Mouse (Mus musculus) stomach, embryonic 16.5 days (tissue): ENCODE data around the gene Shroom4. TPM values are rescaled to one million over a fixed set of nuclear protein-coding genes. Genes with fewer than 3 reads are reported as not detected.

Experiments
- ATAC-seq: fragments of 200-750 bp; cut with Nextera tagmentation; 2 replicates; pipeline ENCODE4 v1.8.0; 2017; ENCODE audit warnings: moderate number of reproducible peaks, moderate TSS enrichment; ENCODE audit not compliant: insufficient read depth, low FRiP score
- H3K27ac ChIP-seq: fragments of 300-500 bp; sonication (generic); 2 replicates; pipeline ENCODE4 v1.5.1; 2014; ENCODE audit warnings: low read length
- H3K27me3 ChIP-seq: fragments of 300-500 bp; sonication (generic); 2 replicates; pipeline ENCODE4 v1.6.1; 2014; ENCODE audit warnings: low read length, control low read depth, mixed read lengths; ENCODE audit not compliant: control insufficient read depth, insufficient read depth
- H3K36me3 ChIP-seq: fragments of 300-500 bp; sonication (generic); 2 replicates; pipeline ENCODE4 v1.6.1; 2014; ENCODE audit warnings: low read length; ENCODE audit not compliant: control insufficient read depth, insufficient read depth
- H3K4me1 ChIP-seq: fragments of 300-500 bp; sonication (generic); 2 replicates; pipeline ENCODE4 v1.6.1; 2014; ENCODE audit warnings: low read length, control low read depth, mixed read lengths; ENCODE audit not compliant: control insufficient read depth, insufficient read depth
- H3K4me2 ChIP-seq: fragments of 300-500 bp; sonication (generic); 2 replicates; pipeline ENCODE4 v1.6.1; 2014; ENCODE audit warnings: low read depth, low read length, mixed read lengths
- H3K4me3 ChIP-seq: fragments of 300-500 bp; sonication (generic); replicated peaks from 2 replicates; pipeline ENCODE4 v1.5.1; 2014; ENCODE audit warnings: mild to moderate bottlenecking, low read length
- H3K9ac ChIP-seq: fragments of 300-500 bp; sonication (generic); 2 replicates; pipeline ENCODE4 v1.6.1; 2014; ENCODE audit warnings: low read length
- H3K9me3 ChIP-seq: fragments of 300-500 bp; sonication (generic); replicated peaks from 2 replicates; pipeline ENCODE4 v1.6.1; 2016; ENCODE audit warnings: low read length, control low read depth; ENCODE audit not compliant: control insufficient read depth
- WGBS: fragments of 180-500 bp; shearing (Covaris S2); extraction: QIAGEN DNeasy Blood & Tissue Kit; methylation state at CpG from one replicate; pipeline ENCODE4 v1.1.7; 2014; 5-methylcytosine and 5-hydroxymethylcytosine counted together
- polyA plus RNA-seq: library from polyadenylated mRNA; unstranded; fragments of >200 nt; fragmentation: Nextera tagmentation; extraction: Ambion mirVana; gene quantifications from 2 replicates; pipeline ENCODE4 v1.2.1, GENCODE M21; 2015

Shroom4 gene
- polyA plus RNA-seq, 1 experiment from 2014 or later = 3.0 TPM

DNA sequence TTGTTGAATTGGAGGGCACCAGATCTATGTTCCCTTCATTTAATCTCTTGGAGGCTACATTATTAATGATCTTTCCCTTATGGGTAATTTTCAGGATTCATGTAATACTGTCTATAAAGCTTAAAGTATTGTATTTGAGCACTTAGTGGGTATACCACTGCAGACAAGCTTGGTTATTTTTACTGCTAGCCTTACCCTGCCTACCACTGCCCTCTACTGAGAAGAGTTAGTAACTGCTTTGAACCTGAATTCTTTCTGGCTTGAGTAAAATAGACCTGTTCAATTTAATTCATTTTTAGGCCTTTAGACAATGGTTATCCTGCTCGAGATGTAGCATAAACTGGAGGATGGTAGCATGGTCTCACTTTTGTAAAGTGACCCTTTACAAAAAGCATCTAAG is 75.5 kb downstream of the Shroom4 start:
- 21% methylated on average over 1 of the region's 1 CpGs for WGBS
- H3K4me2 ChIP-seq = no peak overlapping the region
- no peak for ATAC-seq
- no peaks in the 10 kb centered on the region for H3K36me3 ChIP-seq
- H3K4me3 ChIP-seq = no peak overlapping the region
- H3K27me3 ChIP-seq = no peaks in the 10 kb centered on the region
- no peak overlapping the region for H3K9ac ChIP-seq
- H3K9me3 ChIP-seq = no peaks in the 10 kb centered on the region
- no peak overlapping the region for H3K27ac ChIP-seq
- H3K4me1 ChIP-seq = no peaks in the 10 kb centered on the region

DNA sequence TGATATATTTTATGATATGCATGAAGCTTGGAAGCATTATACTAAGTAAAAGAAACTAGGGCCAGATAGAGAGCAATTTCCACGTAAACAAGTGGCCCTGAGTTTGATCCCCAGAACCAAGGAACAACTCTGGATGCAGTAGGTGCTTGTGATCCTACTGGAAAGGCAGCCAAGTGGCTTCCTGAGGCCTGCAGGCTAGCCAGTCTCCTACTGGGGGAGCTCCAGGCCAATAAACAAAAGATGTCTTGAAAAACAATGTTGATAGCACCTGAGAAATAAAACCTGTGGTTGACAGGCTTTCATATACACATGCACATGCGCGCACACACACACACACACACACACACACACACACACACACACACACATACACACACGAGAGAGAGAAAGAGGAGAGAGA is 82.6 kb downstream of the Shroom4 start:
- ATAC-seq = no peak
- Histone ChIP-seq H3K4me1 (no peaks in the 10 kb centered on the region), H3K27ac (no peak overlapping the region), H3K9ac (no peak overlapping the region), H3K4me3 (no peak overlapping the region), H3K9me3 (no peaks in the 10 kb centered on the region), H3K27me3 (no peaks in the 10 kb centered on the region), H3K4me2 (no peak overlapping the region), H3K36me3 (no peaks in the 10 kb centered on the region)
- WGBS = 84% methylated on average over 4 of the region's 4 CpGs

DNA sequence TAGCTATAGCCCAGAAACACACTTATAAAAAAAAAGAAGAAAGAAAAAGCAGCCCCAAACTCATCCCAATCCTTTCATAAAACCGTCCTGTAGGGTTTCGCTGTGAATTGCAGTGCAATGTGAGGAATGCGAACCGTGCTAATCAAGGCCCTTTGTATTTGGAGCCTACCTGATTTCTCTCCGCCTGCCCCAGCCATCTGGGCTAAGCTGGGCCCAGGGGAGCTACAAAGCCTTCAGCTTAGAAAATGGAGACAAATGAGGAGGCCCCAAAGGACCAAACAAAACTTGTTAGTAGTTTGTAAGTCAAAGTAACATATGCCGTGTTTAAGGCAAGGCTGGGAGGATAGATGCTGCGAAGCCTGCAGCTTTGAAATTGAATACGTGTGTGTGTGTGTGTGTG is 84.2 kb downstream of the Shroom4 start:
- 56% methylated on average over 8 of the region's 8 CpGs for WGBS
- no peak overlapping the region for H3K4me3 ChIP-seq
- ATAC-seq = no peak
- no peak overlapping the region for H3K27ac ChIP-seq
- H3K4me2 ChIP-seq = no peak overlapping the region
- no peaks in the 10 kb centered on the region for H3K36me3 ChIP-seq
- no peak overlapping the region for H3K9ac ChIP-seq
- no peaks in the 10 kb centered on the region for H3K9me3 ChIP-seq
- H3K4me1 ChIP-seq = no peaks in the 10 kb centered on the region
- H3K27me3 ChIP-seq = no peaks in the 10 kb centered on the region

DNA sequence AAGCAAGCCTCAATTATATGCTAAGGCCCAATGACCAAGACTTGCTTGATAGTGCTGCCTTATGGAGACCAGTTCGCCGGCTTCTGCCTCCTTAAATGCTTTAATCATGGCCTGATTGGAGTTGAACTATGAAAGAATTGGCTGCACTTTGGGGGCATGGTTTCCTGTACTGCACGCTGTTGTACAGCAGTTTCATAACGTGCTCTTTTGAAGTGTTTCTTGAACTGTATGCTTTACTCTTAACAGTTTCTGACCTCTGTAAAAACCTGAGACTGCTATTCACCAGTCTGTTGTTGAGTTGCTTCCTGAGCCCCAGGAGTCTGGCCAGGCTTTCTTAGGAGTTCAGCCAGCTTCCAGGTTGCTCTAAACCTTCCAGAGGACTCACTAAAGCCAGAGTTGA is 90.8 kb downstream of the Shroom4 start:
- 81% methylated on average over 4 of the region's 4 CpGs for WGBS
- Histone ChIP-seq H3K36me3 (no peaks in the 10 kb centered on the region), H3K27me3 (no peaks in the 10 kb centered on the region), H3K4me3 (no peak overlapping the region), H3K4me2 (no peak overlapping the region), H3K27ac (no peak overlapping the region), H3K9ac (no peak overlapping the region), H3K9me3 (no peaks in the 10 kb centered on the region), H3K4me1 (no peaks in the 10 kb centered on the region)
- ATAC-seq = no peak

DNA sequence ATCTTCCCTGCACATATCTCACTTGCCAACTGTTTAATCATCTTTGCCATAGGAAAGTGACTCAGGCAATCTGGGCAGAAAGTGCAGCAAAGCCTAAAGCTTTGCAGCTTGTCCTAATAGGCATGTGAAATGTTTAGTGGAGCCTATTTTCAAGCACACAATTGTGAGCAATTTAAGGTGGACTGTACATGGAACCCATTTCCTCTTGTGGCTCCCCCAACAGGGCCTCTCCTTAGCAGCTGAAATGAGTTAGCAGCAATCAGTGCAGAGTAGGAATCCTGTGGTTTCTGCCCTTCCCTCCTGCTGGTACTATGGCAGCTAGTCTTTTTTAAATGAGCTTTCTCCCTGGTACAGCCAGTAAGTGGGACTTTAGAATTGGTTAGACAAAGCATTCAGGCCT is 95.8 kb downstream of the Shroom4 start:
- Histone ChIP-seq H3K4me3 (no peak overlapping the region), H3K27ac (no peak overlapping the region), H3K9ac (no peak overlapping the region), H3K27me3 (no peaks in the 10 kb centered on the region), H3K4me1 (no peaks in the 10 kb centered on the region), H3K4me2 (no peak overlapping the region), H3K9me3 (no peaks in the 10 kb centered on the region), H3K36me3 (no peaks in the 10 kb centered on the region)
- ATAC-seq = no peak

DNA sequence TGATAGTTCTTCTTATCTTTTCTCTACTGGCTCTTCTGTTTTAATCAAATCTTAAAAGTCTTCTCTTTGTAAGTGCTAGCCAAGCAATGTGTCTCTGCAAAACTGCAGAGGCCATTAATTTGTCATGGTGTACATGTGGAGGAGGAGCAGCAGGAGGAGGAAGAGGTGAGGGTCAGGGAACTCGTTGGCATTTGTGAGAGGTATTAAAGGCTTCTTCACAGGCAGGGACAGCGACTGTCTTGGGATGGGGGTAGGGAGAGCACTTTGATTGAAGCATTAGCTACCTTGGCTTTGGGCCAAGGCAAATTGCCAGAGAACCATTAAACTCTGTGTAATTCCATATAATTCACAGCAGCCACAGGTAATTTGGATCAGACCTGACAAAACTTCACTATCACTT is 96.7 kb downstream of the Shroom4 start:
- Histone ChIP-seq H3K4me2 (no peak overlapping the region), H3K4me1 (no peaks in the 10 kb centered on the region), H3K4me3 (no peak overlapping the region), H3K36me3 (no peaks in the 10 kb centered on the region), H3K9me3 (no peaks in the 10 kb centered on the region), H3K9ac (no peak overlapping the region), H3K27ac (no peak overlapping the region), H3K27me3 (no peaks in the 10 kb centered on the region)
- ATAC-seq = no peak
- 39% methylated on average over 2 of the region's 2 CpGs for WGBS

DNA sequence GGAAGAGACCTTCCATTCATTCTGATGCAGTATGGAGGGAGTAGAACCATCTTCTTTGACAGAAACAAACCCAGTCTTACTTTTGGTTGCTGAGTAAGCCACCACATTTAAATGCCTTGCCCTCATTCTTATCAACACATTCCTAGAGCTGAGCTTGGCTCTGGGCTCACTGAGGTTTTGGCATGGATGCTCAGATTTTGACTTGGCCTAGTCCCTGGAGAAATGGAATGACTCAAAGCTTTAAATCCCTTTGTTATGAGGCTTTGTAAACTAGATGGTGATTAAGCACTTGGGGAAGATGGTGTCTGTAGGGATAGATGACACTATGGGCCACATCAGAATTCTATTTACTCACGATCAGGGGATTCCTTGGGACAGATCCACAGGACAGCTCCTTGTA is 102.2 kb downstream of the Shroom4 start:
- WGBS = 46% methylated on average over 1 of the region's 1 CpGs
- Histone ChIP-seq H3K9ac (no peak overlapping the region), H3K4me1 (no peaks in the 10 kb centered on the region), H3K4me2 (no peak overlapping the region), H3K4me3 (no peak overlapping the region), H3K9me3 (no peaks in the 10 kb centered on the region), H3K36me3 (no peaks in the 10 kb centered on the region), H3K27me3 (no peaks in the 10 kb centered on the region), H3K27ac (no peak overlapping the region)
- ATAC-seq = no peak

DNA sequence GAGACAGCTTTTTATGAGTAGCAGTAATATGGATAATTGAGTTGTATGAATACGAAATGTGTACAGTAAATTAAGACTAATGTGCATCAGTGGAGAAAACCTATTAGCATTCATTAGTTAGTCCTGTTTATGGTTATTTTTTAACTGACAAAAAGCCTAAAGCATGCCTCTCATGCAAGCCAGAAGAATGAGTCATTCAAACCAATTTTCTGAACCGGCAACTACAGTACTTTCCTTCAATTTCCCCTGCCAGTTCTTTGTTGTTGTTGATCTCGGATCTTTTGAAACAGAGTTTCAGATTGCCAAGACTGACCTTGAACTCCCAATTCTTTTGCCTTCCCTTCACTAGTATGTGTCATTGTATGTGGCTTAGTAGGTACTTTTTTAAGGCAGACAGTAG is 117.6 kb downstream of the Shroom4 start:
- WGBS = 70% methylated on average over 3 of the region's 3 CpGs
- no peaks in the 10 kb centered on the region for H3K9me3 ChIP-seq
- H3K4me3 ChIP-seq = no peak overlapping the region
- no peak for ATAC-seq
- H3K4me2 ChIP-seq = no peak overlapping the region
- no peaks in the 10 kb centered on the region for H3K4me1 ChIP-seq
- H3K27ac ChIP-seq = no peak overlapping the region
- no peaks in the 10 kb centered on the region for H3K36me3 ChIP-seq
- no peak overlapping the region for H3K9ac ChIP-seq
- no peaks in the 10 kb centered on the region for H3K27me3 ChIP-seq

DNA sequence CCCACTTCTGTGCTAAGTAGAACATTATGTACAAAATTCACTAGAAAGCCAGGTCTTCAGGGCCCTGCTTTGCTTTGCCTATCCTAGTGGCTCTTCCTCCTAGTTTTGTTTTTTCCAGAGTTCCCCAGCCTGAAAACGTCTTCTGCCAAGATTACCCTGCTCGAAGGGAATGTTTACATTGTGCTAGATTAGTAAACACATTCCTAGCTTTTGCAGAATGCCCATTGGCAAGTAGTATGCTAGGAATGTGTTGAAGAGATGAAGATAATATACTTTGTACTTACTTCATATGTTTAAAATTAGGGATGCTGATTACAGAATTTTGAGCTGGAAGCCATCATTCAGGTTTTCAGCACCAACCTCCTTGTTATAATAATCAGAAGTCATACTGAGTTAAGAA is 118.8 kb downstream of the Shroom4 start:
- H3K27ac ChIP-seq = no peak overlapping the region
- H3K9me3 ChIP-seq = no peaks in the 10 kb centered on the region
- ATAC-seq = no peak
- H3K4me1 ChIP-seq = no peaks in the 10 kb centered on the region
- no peak overlapping the region for H3K9ac ChIP-seq
- no peaks in the 10 kb centered on the region for H3K27me3 ChIP-seq
- no peak overlapping the region for H3K4me3 ChIP-seq
- 18% methylated on average over 2 of the region's 2 CpGs for WGBS
- no peaks in the 10 kb centered on the region for H3K36me3 ChIP-seq
- no peak overlapping the region for H3K4me2 ChIP-seq

DNA sequence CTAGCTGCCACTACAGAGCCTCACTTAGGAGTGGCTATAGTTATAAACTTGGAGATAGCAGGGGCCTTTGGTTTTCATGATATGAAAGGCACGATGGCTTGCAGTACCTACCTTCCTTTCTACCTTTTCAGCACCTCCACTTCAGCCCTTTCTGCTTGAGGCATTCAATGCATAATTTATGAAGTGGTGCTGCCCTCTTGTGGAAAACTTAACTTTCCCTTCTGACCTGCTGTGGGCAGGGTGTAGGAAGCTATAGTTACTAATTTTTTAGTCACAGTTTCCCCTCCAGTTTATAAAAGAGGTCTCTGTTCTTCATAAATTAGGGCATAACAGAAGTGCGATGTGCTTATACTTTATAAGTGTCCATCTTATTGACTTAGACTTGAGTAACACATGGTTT is 123.3 kb downstream of the Shroom4 start:
- no peak overlapping the region for H3K4me3 ChIP-seq
- no peaks in the 10 kb centered on the region for H3K4me1 ChIP-seq
- 65% methylated on average over 2 of the region's 2 CpGs for WGBS
- no peak for ATAC-seq
- no peak overlapping the region for H3K27ac ChIP-seq
- H3K9ac ChIP-seq = no peak overlapping the region
- H3K27me3 ChIP-seq = no peaks in the 10 kb centered on the region
- no peaks in the 10 kb centered on the region for H3K36me3 ChIP-seq
- H3K9me3 ChIP-seq = no peaks in the 10 kb centered on the region
- H3K4me2 ChIP-seq = no peak overlapping the region
